Mouse (Mus musculus): ENCODE results near the gene Cox16.
"Not testable (repeated sequence)": the region's sequence is repeated elsewhere in the genome, so short reads cannot be mapped to it uniquely, and the experiment has no call there.

The Cox16 gene

DNA sequence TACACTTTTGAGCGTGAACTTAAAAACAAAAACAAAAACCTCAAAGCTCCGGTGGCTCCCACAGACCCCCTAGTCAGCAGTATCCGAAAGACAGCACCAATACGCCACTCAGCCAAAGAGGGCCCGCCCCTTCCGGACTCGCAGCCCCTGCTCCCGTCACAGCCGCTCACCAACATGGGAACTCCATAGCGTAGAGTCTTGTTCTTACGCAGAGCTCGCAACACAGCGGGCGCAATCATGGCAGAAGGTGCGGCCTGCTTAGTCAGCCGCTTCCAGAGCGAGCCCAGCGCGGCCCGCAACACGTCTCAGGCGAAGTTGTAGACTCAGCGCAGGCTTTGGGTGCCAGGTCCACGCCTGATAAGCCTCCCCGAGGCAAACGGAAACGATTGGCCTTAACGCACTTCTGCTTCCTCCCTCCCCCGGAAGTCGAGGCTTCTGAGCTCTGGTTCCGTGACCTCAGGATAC, at the start of gene Cox16:
Gene Cox16, minus strand, starts transcription at position 401 of the 465 bp plus-strand sequence.
- peak; percentile 88 to 91 for DNase-seq (ENCODE audit: low spot score in 2 of 2)

DNA sequence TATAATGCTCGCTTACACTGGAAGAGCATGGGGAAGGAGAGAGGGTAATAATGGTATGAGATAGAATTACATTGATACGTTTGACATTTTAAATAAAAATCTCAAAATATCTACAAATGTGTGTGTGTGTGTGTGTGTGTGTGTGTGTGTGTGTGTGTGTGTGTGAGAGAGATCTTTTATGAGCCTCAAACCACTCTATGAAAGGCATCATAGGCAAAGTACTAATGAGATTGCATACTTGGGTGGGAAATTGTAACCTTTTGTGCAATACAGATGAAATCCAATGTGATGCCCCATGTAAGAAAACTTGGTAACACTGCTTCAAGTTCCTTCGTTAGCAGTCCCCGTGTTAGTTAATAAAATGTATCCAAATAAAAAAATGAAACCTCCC, 48.1 kb upstream of the Cox16 start:
- no peak for DNase-seq (ENCODE audit: low spot score in 2 of 2)

DNA sequence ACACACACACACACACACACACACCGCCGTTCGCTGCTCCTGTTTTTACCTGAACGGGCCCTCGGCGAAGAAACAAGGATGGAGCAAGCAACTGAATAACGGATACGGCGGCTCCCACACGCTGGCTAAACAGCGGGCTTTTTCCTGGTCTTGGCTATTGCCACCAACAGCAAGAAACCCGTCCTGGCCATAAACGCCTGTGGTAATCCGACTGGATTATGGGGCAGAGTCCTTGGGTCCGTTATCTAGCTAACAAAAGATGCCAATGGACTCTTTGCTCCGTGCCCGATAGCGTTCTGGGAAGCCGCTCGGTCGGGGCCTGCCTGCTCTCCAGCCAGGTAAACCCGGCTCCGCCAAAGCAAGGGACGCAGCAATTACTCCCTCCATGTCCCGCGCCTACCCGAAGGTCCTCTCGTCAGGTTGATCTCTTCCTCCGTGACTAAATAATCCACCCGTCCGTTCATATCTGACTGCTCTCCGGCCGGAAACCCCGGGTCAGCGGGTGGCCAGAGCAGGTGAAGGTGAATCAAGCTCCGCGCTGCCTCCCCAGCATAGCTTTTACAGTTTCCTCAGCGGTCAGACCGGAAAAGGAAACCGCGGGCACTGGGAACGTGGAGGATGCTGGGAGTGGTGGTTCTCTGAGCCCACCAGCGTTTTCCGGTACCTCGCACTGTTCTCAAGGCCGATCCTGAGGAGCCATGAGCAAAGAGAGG, 47.5 kb upstream of the Cox16 start, which contains the start of the genes Gm20498 and Synj2bp:
Gene Gm20498, minus strand, starts transcription at position 590 of the 713 bp plus-strand sequence.
Gene Synj2bp, minus strand, starts transcription at position 596 of the 713 bp plus-strand sequence.
- DNase-seq (ENCODE audit: low spot score in 2 of 2): peak; percentile 80

DNA sequence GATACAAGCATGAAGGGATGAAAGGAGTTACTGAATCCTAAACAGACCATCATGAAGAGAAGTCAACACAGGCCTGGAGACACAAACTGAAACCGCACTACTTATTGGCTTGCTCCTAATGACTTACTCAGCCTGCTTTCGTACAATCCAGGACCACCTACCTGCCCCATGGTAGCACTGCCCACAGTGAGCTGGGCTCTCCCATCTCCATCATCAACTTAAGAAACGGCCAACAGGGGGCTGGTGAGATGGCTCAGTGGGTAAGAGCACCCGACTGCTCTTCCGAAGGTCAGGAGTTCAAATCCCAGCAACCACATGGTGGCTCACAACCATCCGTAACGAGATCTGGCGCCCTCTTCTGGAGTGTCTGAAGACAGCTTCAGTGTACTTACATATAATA, 45.7 kb upstream of the Cox16 start:
- not testable (repeated sequence) for DNase-seq (ENCODE audit: low spot score in 2 of 2)

DNA sequence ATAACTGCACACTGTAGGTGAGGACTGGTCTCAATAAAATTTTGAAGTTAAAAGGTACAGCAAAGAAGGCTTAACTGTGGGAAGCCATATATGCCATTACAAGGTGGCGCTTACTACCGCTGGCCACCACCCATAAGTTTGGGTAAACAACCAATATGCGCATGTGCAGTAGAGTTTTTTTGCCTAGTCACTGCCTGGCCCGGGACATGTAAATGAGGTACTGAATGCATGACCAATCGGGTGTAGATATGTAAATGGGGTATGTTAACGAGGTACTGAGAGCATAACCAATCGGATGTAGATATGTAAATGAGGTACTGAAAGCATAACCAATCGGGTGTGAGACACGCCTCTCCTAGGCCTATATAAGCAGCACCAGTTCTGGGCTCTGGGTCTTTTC, 12.0 kb upstream of the Cox16 start:
- not testable (repeated sequence) for DNase-seq (ENCODE audit: low spot score in 2 of 2)

DNA sequence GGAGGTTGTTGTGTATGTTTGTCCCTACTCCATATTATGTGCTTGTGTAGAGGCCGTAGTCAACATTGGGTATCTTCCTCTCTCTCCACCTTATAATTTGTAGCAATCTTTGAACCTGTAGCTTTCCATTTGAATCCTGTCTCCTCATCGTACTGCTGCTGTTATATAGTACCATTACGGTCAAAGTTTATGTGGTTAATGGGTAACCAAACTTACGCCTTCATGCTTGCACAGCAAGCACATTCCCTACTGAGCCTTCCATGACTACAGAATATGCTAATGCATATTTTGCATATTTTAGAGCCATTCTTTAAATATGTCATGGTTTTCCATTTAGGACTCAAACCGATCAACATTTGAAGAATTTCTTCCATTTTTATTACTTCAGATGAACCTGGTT, 5.6 kb upstream of the Cox16 start:
- DNase-seq (ENCODE audit: low spot score in 2 of 2): no peak

DNA sequence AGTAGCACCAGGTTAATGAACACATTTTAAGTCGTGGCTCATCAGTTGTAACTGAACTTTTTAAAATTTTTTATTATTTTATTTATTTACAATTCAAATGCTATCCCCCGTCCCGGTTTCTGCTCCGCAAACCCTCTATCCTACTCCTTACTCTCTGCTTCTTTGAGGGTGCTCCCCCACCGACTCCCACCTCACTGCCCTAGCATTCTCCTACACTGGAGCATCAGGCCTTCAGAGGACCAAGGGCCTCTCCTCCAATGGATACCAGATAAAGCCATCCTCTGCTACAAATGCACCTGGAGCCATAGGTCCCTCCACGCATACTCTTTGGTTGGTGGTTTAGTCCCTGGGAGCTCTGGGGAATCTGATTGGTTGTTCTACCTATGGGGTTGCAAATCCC, 384 bp upstream of the Cox16 start:
- no peak for DNase-seq (ENCODE audit: low spot score in 2 of 2)

DNA sequence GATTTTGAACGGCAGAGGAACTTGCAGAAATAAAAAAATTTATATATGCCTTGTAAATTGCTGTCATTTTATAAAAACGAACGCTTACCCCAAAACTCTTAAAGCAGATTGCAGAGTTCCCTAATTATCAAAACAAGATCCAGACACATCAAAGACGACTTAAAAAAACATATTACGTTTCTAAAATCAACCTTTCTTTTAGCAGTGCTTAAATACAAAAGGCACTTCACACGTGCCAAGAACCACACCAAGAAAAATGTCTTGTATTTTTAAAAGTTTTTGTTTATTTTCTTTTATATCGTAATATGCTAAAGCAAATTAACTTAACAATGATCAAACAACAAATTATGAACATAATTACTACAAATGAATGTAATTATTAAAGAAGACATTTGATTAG, 715 bp downstream of the Cox16 start:
- no peak for DNase-seq (ENCODE audit: low spot score in 2 of 2)

DNA sequence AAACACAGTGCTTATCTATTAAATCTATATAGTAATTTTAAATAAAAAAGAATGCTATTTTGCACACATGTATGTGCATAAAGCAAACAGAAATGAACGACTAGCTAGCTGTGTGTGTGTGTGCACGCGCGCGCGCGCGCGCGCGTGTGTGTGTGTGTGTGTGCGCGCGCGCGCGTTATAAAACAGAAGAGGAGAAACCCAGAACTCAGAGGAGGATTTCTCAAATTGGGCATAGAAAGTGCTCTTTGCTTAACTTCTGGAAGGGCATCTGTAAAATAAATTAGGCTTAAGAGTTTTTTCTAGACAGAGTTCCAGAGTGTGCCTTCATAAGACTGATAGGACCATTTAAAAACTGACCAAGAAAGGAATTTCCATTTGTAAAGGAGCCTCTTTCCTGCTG, 1.3 kb downstream of the Cox16 start:
- DNase-seq (ENCODE audit: low spot score in 2 of 2): no peak

DNA sequence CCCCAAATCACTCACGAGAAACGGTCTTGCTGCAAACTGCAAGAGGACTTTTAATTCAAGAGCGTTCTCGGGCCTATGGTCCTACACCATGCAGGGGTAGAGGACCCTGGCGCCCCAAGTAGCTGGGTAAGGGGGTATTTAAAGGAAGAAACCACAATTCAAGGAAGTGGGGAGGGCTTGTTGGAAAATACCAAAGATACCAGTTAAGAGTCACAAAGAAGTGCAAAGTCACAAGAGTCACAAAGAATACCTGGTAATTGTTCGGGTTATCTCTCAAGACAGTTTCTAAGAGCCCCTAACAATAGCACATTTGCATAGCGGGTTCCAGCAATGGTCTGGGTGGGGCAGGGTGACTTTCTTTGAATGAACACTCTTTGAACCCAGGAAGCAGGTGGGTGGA, 25.9 kb downstream of the Cox16 start:
- DNase-seq (ENCODE audit: low spot score in 2 of 2): not testable (repeated sequence)

DNA sequence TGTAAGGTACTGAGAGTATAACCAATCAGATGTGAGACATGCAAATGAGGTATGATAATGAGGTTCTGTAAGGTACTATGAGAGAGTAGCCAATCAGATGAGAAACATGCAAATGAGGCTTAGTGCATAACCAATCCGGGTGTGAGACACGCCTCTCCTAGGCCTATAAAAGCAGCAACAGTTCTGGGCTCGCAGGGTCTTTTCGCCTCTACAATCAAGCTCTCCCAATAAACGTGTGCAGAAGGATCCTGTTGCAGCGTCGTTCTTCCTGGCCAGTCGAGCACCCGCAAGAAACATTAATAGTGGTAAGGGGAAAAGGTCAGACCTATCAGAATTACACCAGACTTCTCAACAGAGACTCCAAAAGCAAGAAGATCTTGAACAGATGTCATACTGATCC, 45.9 kb downstream of the Cox16 start:
- not testable (repeated sequence) for DNase-seq (ENCODE audit: low spot score in 2 of 2)

DNA sequence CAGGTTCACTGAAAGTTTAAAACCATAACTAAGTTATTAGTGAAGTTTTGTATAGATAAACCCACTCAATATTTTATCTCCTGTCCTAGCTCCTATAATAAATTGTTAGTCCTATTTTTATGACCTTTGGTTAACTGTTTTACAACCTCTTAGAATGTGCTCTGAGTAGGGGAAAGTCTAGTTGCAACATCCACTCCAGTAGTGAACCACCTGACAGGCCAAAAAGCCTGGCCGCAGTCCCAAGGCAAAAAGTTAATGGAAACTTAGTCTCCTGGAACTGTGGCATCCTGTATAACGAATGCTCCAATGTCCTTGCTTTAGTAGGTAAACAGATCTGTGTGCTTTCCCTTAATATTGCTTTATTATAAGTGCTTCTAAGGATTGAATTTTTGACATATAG, 50.1 kb downstream of the Cox16 start:
- not testable (repeated sequence) for DNase-seq (ENCODE audit: low spot score in 2 of 2)

DNA sequence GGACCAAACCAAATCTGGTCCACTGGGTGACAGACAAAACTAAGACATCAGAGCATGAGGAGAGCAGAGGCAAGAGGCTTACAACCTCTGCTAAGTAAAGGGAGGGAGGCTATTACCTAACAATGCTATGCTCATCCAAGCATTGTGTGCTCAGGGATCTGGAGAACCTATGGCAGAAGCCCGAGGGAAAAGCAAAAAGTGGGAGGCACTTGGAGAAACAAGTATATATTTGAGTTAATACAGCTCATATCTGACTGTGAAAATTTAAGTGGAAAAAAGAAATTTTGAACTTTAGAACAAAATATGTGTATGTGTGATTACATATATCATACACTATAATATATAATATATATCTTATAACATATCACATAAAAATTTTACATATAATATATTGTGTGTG, 63.1 kb downstream of the Cox16 start, which contains the start of gene Adam4:
Gene Adam4, minus strand, starts transcription at position 101 of the 400 bp plus-strand sequence.
- no peak for DNase-seq (ENCODE audit: low spot score in 2 of 2)

DNA sequence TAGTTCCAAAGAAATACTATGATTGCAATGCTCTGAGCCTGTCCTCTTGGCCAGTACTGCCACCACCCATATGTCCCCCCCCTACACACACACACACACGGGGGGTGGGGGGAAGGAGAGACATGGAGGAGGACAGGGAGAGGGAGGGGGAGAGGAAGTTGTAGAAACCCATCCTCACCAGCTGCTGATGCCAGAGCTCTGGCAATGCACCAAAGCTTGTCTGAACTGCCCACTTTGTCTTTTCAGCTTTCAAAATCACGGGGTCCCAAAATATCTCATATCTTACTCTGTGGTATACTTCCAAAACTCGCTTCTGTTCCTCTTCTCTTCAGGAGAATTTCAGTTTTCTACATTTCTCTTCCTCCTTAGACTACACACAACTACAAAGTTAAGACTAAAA, 71.7 kb downstream of the Cox16 start:
- DNase-seq (ENCODE audit: low spot score in 2 of 2): no peak

DNA sequence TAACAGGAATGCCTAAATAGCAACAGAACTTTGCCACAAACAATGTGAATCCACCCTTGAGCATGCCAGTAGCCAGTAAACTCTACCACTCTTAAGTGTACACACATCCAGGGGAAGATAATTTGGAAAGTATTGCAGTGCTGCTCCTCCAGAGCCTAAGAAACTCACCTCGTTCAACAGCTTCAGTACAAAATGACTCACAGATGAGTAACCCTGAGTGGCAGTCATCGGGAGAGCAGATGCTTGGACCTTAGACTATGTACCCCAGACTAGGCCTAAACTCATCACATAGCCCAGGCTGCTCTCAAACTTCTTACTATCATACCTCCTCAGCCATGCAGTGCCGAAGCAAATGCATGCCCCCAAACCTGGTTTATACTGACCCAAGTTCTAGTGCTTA, 76.0 kb downstream of the Cox16 start:
- DNase-seq (ENCODE audit: low spot score in 2 of 2): no peak

DNA sequence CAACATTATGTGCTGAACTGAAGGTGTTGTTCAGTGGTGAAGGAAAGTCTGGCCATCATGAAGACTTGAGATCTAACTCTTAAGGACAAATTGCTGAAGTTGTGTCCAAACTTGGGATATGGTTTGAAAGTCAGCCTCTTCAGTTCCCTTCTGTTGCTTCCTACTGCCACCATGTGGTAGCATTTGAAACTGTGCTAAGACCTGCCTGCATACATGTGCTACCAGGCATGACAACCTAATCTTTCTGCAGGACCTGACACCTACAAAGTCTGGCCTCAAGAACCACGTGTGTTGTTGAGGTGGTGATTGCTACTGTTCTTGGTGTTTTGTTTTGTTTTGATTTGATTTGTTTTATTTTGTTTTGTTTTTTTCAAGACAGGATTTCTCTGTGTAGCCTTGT, 82.7 kb downstream of the Cox16 start:
- DNase-seq (ENCODE audit: low spot score in 2 of 2): peak in 1 of 2 experiments; percentile 33

DNA sequence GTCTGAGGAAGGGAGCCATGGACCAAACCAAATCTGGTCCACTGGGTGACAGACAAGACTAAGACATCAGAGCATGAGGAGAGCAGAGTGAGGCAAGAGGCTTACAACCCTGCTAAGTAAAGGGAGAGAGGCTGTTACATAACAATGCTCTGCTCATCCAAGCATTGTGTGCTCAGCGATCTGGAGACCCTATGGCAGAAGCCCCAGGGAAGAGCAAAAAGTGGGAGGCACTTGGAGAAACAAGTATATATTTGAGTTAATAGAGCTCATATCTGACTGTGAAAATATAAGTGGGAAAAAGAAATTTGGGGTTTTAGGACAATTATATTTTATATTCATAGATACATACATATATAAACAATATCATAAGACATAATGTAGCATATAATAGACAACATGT, 105.6 kb downstream of the Cox16 start, which contains the start of gene Gm4787:
Gene Gm4787, minus strand, starts transcription at position 101 of the 400 bp plus-strand sequence.
- DNase-seq (ENCODE audit: low spot score in 2 of 2): not testable (repeated sequence)

DNA sequence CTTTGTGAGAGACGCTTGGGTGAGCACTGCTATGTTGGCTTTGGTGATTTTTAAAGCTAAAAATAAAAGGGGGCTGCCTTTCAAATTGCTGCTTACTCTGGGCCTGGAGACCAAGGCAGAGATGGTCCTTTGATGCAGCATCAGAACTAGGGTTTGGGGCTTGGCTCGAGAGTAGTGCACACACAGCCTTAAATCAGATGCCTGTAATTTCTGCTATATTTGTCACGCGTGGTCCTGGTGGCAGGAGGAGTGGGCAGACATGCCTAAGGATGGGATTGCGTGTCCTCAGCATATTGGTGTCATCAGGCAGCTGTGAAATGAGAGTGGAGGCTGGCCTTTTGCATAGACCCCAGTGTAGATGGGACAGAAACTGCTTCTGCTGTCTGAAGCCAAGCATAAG, 151.1 kb downstream of the Cox16 start:
- no peak for DNase-seq (ENCODE audit: low spot score in 2 of 2)

DNA sequence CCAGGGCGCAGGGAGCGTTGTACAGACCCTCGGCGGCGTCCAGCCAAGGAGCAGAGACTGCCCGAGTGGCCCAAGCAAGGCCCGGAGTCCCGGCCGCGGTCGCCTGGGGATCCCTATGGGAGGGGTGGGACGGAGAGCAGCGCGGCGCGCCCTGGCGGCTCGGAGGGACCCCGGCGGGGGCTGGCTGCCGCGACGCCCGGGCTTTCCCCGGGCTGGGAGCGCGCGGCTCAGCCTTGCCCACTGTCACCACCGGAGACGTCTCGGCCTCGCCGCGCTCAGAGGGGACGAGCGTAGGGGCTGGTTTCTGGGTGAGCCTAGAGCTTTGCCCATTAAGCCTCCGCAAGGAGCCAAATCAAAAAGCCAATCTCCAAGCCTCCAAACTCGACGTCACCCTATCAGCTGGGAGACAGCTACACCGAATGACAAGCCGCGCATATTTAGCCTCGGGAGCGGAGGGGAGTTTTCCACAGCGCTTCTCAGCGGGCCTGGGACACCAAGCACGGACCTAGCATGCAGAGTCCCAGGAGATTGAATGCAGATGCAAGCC, 152.0 kb downstream of the Cox16 start, which contains the start of gene Slc8a3:
Gene Slc8a3, minus strand, starts transcription at position 306 of the 547 bp plus-strand sequence.
- DNase-seq (ENCODE audit: low spot score in 2 of 2): no peak

DNA sequence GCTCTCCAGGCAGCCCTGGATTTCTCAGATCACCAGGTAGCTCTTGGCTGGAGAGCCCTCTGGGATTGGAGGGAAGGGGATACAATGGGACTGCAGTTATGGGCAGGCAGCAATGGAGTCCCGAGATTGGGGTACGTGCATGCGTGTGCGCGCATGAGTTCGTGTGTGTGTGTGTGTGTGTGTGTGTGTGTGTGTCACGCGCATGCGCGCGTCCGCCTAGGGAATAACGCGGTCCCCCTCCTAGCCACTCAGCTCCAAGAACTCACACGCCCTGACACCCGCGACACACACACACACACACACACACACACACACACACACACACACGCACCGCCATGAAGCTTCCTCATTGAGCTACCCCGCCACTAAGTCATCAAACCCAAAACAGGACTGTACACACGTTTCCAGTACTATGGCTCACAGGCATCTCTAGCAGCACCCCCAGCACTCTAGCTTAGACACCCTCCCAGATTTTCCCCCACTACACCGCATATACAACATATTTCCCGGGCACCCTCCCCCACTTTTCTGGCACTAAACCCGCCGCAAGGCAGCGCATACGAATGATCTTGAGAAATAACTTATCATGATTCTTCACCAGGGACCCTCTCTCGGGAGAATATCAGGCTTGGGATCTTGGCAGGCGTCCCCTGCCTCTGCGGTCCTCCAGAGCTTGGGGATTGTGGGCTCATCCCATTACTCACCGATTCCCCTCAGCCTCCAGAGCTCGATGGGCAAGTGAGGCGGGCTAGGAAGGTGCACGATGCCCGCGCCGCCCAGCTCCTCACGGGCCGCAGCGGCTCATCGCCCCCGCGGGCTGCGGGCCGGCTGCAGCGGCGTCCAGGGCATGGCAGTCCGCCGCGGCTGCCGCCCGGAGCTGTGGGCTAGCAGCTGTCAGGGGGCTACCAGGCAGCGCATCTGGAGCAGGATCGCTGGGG, 152.7 kb downstream of the Cox16 start:
- no peak for DNase-seq (ENCODE audit: low spot score in 2 of 2)

DNA sequence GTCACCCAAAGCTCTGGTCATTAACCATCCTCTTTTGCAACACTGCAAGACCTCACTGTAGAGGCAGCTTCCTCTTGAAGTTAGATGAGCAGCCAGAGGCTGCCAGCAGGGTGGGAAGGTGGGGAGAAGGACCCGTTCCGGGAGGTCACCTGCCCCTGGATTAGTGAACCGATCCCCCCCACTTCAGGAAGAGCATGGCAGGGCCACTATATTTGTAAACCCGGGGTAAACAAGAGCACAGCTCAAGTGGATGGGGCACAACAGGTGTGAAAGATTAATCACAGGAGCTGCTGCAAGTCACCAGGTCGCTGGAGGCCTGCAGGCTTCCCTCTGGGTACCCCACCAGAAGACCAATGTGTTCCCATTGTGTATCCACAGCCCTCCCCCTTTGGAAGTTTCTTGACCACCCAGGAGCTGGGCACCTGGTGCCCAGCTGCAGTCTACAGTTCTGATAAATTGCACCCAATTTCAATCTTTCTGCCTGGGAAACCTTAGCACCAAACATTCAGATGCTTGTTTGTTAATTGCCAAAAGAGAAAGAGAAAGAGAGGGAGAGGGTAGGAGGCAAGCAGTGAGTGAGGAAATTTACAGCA, 153.8 kb downstream of the Cox16 start:
- DNase-seq (ENCODE audit: low spot score in 2 of 2): no peak

DNA sequence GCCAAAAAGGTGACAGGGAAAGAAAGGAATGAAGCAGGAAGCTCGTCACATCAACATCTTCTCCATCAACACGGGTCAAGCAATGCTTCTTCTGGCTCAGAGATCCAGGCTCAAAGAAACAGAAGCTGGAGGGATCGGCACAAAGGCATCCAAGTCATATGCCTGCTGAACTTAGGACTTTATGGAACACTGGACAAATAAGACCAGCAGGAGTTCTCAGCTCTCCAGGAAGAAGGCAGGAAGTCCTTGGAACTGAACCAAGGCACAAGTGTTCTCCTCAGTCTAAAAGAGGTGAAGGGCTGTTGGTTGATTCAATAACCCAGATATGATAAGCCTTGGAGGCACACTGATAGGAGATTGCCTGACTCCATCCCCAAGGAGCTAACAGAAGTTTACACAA, 159.9 kb downstream of the Cox16 start:
- no peak for DNase-seq (ENCODE audit: low spot score in 2 of 2)

All from heart, adult 9 months (tissue).